Mouse (Mus musculus): ENCODE measurements around the gene Spsb1. TPM values are rescaled to one million over a fixed set of nuclear protein-coding genes. Genes with fewer than 3 reads are reported as not detected.

The Spsb1 gene
- polyA plus RNA-seq, 1 experiment, result 3.9 TPM

DNA sequence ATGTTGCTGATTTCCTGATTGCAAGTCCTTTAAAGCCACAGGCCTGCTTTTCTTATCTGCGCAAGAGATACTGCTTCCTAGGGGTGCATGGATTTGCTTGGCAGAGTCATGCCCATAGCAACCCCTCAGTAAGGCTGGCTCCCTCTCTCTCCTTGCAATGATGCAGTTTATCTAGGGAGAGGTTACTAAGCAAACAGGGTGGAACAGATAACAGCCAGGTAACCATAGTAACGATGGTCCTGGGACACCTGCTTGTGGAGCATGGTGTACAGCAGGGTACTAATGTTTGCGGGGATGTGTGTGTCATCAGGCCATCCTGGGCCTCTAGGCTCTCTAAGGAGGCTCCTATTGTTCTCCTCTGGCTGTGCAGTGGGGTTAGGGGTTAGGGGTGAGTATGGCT, 97.2 kb downstream of the Spsb1 start:
- no peak overlapping the region for H3K27ac ChIP-seq (ENCODE audit: control insufficient read depth, insufficient read depth, low read depth, low read length, poor library complexity)
- no peak for TF ChIP-seq CTCF (IDR thresholded peaks at IDR 0.05; ENCODE audit: control insufficient read depth, insufficient read depth, low read length)
- no peak for TF ChIP-seq POLR2A (IDR thresholded peaks at IDR 0.05; ENCODE audit: borderline replicate concordance, control insufficient read depth, low read depth, low read length)
- peaks cover 2% of the 10 kb centered on the region; the same call in 1 of the 2 replicates for H3K4me1 ChIP-seq (ENCODE audit: control insufficient read depth, insufficient read depth, low read length)
- 74% methylated on average over 3 of the region's 3 CpGs for WGBS
- H3K4me3 ChIP-seq (replicated peaks; ENCODE audit: control insufficient read depth, low read depth, low read length), result no peak overlapping the region

DNA sequence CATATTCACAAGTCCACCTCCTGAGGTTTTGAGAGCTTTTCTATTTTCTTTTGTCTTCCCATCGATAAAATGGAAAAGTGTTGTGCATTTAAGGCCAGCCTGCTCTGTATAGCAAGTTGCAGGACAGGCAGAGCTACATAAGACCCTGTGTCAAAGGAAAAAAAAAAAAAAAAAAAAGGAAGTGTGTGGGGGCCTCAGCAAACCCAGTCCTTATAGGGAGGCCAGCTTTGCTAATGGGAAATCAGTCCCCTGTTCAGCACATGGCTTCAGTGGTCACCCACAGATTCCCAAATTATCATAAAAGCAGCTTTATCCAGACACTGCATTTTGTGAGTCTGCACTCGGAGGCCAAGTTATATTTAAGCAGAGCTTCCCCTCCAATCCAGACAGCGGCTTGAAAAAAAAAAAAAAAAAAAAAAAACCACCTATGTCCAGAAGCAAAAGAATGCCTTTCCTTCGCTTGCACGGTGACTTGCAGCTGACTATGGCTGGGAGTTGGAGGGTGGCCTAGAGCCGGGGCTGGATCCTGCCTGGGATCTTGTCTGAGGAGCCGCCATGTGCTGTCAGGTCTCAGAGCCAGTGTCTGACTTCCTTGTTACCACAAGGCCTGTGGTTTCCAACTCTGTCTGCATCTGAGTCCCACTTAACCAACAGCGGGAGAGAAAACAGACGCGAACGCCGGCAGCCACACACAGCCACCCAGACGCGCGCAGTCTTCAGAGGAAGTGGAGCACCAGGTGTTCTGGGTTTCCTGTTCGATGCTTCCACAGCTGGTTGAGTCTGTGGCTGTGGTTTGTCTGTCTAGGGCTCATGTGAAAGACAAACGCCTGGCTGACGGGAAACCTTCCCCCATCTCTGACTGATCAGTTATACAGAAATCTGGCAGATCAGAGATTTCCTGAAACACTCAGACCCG, 98.7 kb downstream of the Spsb1 start:
- TF ChIP-seq POLR2A (IDR thresholded peaks at IDR 0.05; ENCODE audit: borderline replicate concordance, control insufficient read depth, low read depth, low read length), result no peak
- TF ChIP-seq CTCF (IDR thresholded peaks at IDR 0.05; ENCODE audit: control insufficient read depth, insufficient read depth, low read length), result no peak
- peaks cover 2% of the 10 kb centered on the region; the same call in 1 of the 2 replicates for H3K4me1 ChIP-seq (ENCODE audit: control insufficient read depth, insufficient read depth, low read length)
- no peak overlapping the region for H3K4me3 ChIP-seq (replicated peaks; ENCODE audit: control insufficient read depth, low read depth, low read length)
- peak overlapping the region; percentile 52; the same call in 1 of the 2 replicates for H3K27ac ChIP-seq (ENCODE audit: control insufficient read depth, insufficient read depth, low read depth, low read length, poor library complexity)
- 2% methylated on average over 19 of the region's 19 CpGs for WGBS

DNA sequence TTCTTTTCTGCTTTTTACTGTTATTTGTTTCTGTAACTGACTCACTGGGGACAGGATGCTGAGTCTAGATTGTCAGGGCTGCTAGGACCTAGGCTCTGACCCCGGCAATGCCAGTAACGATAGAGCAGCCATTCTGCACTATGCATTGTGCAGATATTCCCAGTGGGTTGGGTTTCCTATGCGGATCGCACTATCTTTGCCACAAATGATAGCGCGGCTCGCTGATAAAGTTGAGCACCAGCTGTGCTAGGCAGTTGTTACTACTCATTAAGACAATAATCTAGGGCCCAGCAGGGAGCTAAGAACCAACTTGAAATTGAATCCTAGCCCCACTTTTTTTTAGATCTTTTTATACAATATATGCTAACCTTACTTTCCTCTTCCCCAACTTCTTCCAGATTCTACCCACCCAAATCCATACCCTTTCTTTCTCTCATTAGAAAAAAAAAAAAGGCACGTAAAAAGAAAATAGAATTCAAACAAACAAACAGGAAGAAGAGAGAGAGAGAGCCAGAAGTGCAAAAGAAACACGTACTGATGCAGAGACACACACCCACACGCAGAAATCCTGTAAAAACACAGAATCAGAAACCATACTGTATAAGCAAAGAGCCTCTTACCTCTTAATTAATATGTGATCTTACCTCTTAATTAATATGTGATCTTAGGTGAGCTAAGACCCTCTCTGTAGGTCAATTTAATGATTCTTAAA, 99.5 kb downstream of the Spsb1 start:
- Histone ChIP-seq H3K4me1 (ENCODE audit: control insufficient read depth, insufficient read depth, low read length) (peaks cover 2% of the 10 kb centered on the region; the same call in 1 of the 2 replicates), H3K4me3 (replicated peaks; ENCODE audit: control insufficient read depth, low read depth, low read length) (no peak overlapping the region), H3K27ac (ENCODE audit: control insufficient read depth, insufficient read depth, low read depth, low read length, poor library complexity) (no peak overlapping the region)
- WGBS, result 49% methylated on average over 10 of the region's 10 CpGs
- TF ChIP-seq POLR2A (IDR thresholded peaks at IDR 0.05; ENCODE audit: borderline replicate concordance, control insufficient read depth, low read depth, low read length) (no peak), CTCF (IDR thresholded peaks at IDR 0.05; ENCODE audit: control insufficient read depth, insufficient read depth, low read length) (no peak)

DNA sequence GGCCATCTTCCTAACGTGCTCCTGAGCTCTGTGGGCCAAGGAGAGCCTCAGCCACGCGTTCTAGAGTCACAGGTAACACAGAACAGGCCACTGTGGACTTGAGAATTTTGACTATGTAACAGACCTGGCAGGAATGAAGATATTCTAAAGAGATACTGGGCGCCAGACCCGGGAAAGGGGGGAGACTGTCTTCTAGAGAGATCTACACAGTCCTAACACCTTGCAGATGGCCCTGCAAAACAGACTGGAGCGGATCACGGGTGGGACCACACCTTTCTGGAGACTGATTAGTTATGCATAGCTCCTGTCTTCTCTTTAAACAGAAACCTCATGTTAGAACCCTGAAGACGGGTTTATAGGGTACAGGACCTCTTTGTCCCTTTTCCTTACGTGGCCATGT, 100.1 kb downstream of the Spsb1 start:
- 58% methylated on average over 9 of the region's 9 CpGs for WGBS
- TF ChIP-seq POLR2A (IDR thresholded peaks at IDR 0.05; ENCODE audit: borderline replicate concordance, control insufficient read depth, low read depth, low read length) (no peak), CTCF (IDR thresholded peaks at IDR 0.05; ENCODE audit: control insufficient read depth, insufficient read depth, low read length) (no peak)
- Histone ChIP-seq H3K27ac (ENCODE audit: control insufficient read depth, insufficient read depth, low read depth, low read length, poor library complexity) (no peak overlapping the region), H3K4me3 (replicated peaks; ENCODE audit: control insufficient read depth, low read depth, low read length) (no peak overlapping the region), H3K4me1 (ENCODE audit: control insufficient read depth, insufficient read depth, low read length) (peaks cover 2% of the 10 kb centered on the region; the same call in 1 of the 2 replicates)

DNA sequence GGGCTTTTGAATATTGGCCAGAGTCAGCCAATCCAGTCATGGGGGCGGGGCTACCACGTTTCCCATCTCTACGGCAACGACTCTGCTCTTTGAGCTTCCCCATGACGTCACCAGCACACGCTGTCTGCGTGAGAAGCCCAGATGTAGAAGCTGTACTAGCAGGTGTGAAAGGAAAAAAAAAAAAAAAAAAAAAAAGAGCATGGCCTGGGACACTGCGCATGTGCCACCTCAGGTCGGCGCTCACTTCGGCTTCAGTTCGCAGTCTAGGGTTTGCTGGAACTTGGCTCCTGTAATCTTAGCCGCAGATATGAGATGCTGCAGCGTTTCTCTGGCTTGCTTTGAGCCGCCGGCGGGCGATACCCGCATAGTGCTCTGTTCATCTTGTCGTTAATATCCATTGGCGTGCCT, 100.5 kb downstream of the Spsb1 start:
- Histone ChIP-seq H3K4me3 (replicated peaks; ENCODE audit: control insufficient read depth, low read depth, low read length) (no peak overlapping the region), H3K4me1 (ENCODE audit: control insufficient read depth, insufficient read depth, low read length) (peaks cover 2% of the 10 kb centered on the region; the same call in 1 of the 2 replicates), H3K27ac (ENCODE audit: control insufficient read depth, insufficient read depth, low read depth, low read length, poor library complexity) (no peak overlapping the region)
- WGBS, result 22% methylated on average over 21 of the region's 21 CpGs
- TF ChIP-seq POLR2A (IDR thresholded peaks at IDR 0.05; ENCODE audit: borderline replicate concordance, control insufficient read depth, low read depth, low read length), result no peak
- no peak for TF ChIP-seq CTCF (IDR thresholded peaks at IDR 0.05; ENCODE audit: control insufficient read depth, insufficient read depth, low read length)

GRCm38 (mm10) chr4:149853698-149854284, 101.1 kb downstream of the Spsb1 start:
- peaks cover 2% of the 10 kb centered on the region; the same call in 1 of the 2 replicates for H3K4me1 ChIP-seq (ENCODE audit: control insufficient read depth, insufficient read depth, low read length)
- WGBS, result 66% methylated on average over 4 of the region's 4 CpGs
- H3K27ac ChIP-seq (ENCODE audit: control insufficient read depth, insufficient read depth, low read depth, low read length, poor library complexity), result no peak overlapping the region
- TF ChIP-seq CTCF (IDR thresholded peaks at IDR 0.05; ENCODE audit: control insufficient read depth, insufficient read depth, low read length) (no peak), POLR2A (IDR thresholded peaks at IDR 0.05; ENCODE audit: borderline replicate concordance, control insufficient read depth, low read depth, low read length) (no peak)
- H3K4me3 ChIP-seq (replicated peaks; ENCODE audit: control insufficient read depth, low read depth, low read length), result no peak overlapping the region

GRCm38 (mm10) chr4:149851554-149851953, 103.3 kb downstream of the Spsb1 start:
- H3K27ac ChIP-seq (ENCODE audit: control insufficient read depth, insufficient read depth, low read depth, low read length, poor library complexity), result no peak overlapping the region
- 86% methylated on average over 8 of the region's 8 CpGs for WGBS
- TF ChIP-seq CTCF (IDR thresholded peaks at IDR 0.05; ENCODE audit: control insufficient read depth, insufficient read depth, low read length) (no peak), POLR2A (IDR thresholded peaks at IDR 0.05; ENCODE audit: borderline replicate concordance, control insufficient read depth, low read depth, low read length) (no peak)
- H3K4me3 ChIP-seq (replicated peaks; ENCODE audit: control insufficient read depth, low read depth, low read length), result no peak overlapping the region
- H3K4me1 ChIP-seq (ENCODE audit: control insufficient read depth, insufficient read depth, low read length), result peaks cover 2% of the 10 kb centered on the region; the same call in 1 of the 2 replicates

GRCm38 (mm10) chr4:149850674-149851073, 104.2 kb downstream of the Spsb1 start:
- Histone ChIP-seq H3K27ac (ENCODE audit: control insufficient read depth, insufficient read depth, low read depth, low read length, poor library complexity) (no peak overlapping the region), H3K4me1 (ENCODE audit: control insufficient read depth, insufficient read depth, low read length) (peaks cover 4% of the 10 kb centered on the region; the same call in 1 of the 2 replicates), H3K4me3 (replicated peaks; ENCODE audit: control insufficient read depth, low read depth, low read length) (no peak overlapping the region)
- WGBS, result 83% methylated on average over 10 of the region's 10 CpGs
- TF ChIP-seq POLR2A (IDR thresholded peaks at IDR 0.05; ENCODE audit: borderline replicate concordance, control insufficient read depth, low read depth, low read length) (no peak), CTCF (IDR thresholded peaks at IDR 0.05; ENCODE audit: control insufficient read depth, insufficient read depth, low read length) (no peak)

Data from bone marrow, adult 2 months (tissue).